Mouse (Mus musculus) midbrain, embryonic 16.5 days (tissue): ENCODE results near the gene Ap3b2. TPM values are rescaled to one million over a fixed set of nuclear protein-coding genes. Genes with fewer than 3 reads are reported as not detected.
A peak's percentile ranks its signal among the peaks of the same experiment; 100 is the strongest.

Experiments
- ATAC-seq: fragments of 200-750 bp; cut with Nextera tagmentation; 2 replicates; pipeline ENCODE4 v1.8.0; 2017; ENCODE audit warnings: moderate TSS enrichment
- H3K27ac ChIP-seq: fragments of 300-500 bp; sonication (generic); 2 replicates; pipeline ENCODE4 v1.5.1; 2014; ENCODE audit warnings: mild to moderate bottlenecking, low read length, mixed read lengths
- H3K27me3 ChIP-seq: fragments of 300-500 bp; sonication (generic); 2 replicates; pipeline ENCODE4 v1.6.1; 2014; ENCODE audit warnings: low read depth, low read length, mixed read lengths; ENCODE audit not compliant: control insufficient read depth, insufficient read depth
- H3K36me3 ChIP-seq: fragments of 300-500 bp; sonication (generic); 2 replicates; pipeline ENCODE4 v1.6.1; 2014; ENCODE audit warnings: mild to moderate bottlenecking, low read length, moderate library complexity, mixed read lengths; ENCODE audit not compliant: control insufficient read depth, insufficient read depth
- H3K4me1 ChIP-seq: fragments of 300-500 bp; sonication (generic); 2 replicates; pipeline ENCODE4 v1.6.1; 2014; ENCODE audit warnings: mild to moderate bottlenecking, low read length, mixed read lengths; ENCODE audit not compliant: control insufficient read depth, insufficient read depth
- H3K4me2 ChIP-seq: fragments of 300-500 bp; sonication (generic); 2 replicates; pipeline ENCODE4 v1.6.1; 2014; ENCODE audit warnings: mild to moderate bottlenecking, low read length, mixed read lengths
- H3K4me3 ChIP-seq: fragments of 300-500 bp; sonication (generic); 2 replicates; pipeline ENCODE4 v1.5.1; 2014; ENCODE audit warnings: low read depth, mild to moderate bottlenecking, low read length, moderate library complexity, mixed read lengths
- H3K9ac ChIP-seq: fragments of 300-500 bp; sonication (generic); 2 replicates; pipeline ENCODE4 v1.6.1; 2014; ENCODE audit warnings: low read depth, low read length, mixed read lengths
- H3K9me3 ChIP-seq: fragments of 300-500 bp; sonication (generic); replicated peaks from 2 replicates; pipeline ENCODE4 v1.6.1; 2014; ENCODE audit warnings: mild to moderate bottlenecking, low read length, mixed read lengths; ENCODE audit not compliant: control insufficient read depth, poor library complexity, severe bottlenecking
- WGBS: fragments of 180-500 bp; shearing (Covaris S2); extraction: QIAGEN DNeasy Blood & Tissue Kit; methylation state at CpG from one replicate; pipeline ENCODE4 v1.1.7; 2014; 5-methylcytosine and 5-hydroxymethylcytosine counted together
- microRNA counts: library from miRNA; unstranded; fragments of <30 nt; microRNA quantifications from one replicate; lab custom pipeline; 2016
- polyA plus RNA-seq: library from polyadenylated mRNA; unstranded; fragments of >200 nt; fragmentation: Nextera tagmentation; extraction: Ambion mirVana; gene quantifications from 2 replicates; pipeline ENCODE4 v1.2.1, GENCODE M21; 2015

Gene Ap3b2
- polyA plus RNA-seq, 1 experiment from 2014 or later = 161 TPM

DNA sequence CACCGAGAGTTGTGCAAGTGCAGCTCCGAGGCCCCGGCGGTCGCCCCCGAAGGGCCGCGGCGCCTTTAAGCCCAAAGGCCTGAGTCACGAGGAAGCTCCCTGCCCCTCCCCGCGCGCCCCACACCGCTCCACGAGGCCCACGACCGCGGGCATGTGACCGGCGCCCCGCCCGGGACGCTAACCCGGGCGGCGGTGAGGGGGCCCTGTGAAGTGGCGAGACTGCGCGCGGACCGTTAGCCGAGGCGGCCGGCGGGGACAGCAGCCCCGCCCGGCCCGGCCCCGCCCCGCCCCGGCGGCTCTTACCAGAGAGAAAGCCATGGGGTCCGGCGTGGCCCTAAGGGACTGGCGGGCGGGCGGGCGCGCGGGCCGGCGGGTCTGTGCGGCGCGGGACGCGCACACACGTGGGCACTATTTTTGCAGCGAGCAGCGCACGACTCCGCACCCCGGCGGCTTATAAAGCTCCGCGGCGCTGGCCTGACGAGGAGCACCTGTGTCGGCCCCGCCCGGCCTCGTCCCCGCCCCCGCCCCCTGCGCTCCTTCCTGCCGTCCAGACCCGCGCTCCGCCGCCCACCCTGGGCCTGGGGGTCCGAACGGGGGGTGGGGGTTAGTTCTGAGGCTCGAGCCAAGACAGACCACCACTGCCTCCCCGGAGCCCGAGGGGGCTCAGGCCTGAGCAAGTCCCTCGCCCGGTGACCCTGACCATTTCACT lies 39.2 kb downstream of the Ap3b2 start:
- Histone ChIP-seq H3K4me1 (peaks cover 26% of the 10 kb centered on the region), H3K4me2 (peak overlapping the region; percentile 95), H3K27me3 (peaks cover 49% of the 10 kb centered on the region), H3K9me3 (no peaks in the 10 kb centered on the region), H3K9ac (peak overlapping the region; percentile 65), H3K4me3 (peak overlapping the region; percentile 63), H3K36me3 (no peaks in the 10 kb centered on the region), H3K27ac (no peak overlapping the region)
- WGBS = 2% methylated on average over 55 of the region's 87 CpGs
- peak; percentile 65 for ATAC-seq

DNA sequence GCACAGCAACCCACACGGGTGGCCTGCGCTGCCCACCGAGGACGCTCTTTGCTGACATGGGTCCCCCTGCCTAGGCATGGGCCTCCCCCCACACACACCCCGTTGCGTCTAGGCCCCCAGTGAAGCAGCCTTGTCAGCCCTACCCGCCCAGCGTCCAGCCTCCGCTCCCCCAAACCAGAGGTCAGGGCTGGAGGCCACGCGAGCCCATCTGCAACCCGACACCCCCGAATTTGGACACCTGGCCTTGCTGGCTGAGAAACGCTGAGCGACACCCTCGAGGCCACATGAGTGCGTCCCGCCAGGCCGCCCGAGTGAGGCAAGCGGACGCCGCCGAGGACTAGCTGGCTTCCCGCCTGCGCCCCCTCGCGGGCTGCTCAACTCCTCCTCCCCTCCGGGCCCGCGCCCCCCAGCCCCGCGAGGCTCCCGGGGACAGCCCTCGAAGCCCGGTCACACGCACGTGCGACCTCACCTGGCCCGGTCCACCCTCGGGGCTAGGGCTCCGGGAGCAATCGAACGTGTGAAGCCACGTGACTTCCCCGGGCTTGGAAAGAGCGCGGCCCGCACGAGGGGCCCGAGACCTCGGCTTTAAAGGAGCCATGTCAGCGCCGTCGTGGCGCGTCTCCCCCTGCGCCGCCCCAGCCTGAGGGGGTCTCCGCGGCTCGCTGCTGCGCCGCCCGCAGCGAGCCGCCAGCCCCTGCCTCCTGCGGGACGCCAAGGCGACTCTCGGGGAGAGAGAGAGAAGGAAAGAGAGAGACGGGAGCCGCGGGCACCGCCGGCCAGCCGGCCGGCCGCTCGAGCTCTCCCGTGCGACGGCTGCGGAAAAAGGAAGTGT lies 40.1 kb downstream of the Ap3b2 start:
- Histone ChIP-seq H3K4me3 (peak overlapping the region; percentile 63), H3K4me1 (peaks cover 26% of the 10 kb centered on the region), H3K27ac (no peak overlapping the region), H3K9me3 (no peaks in the 10 kb centered on the region), H3K36me3 (no peaks in the 10 kb centered on the region), H3K9ac (peak overlapping the region; percentile 65; the same call in 1 of the 2 replicates), H3K27me3 (peaks cover 49% of the 10 kb centered on the region), H3K4me2 (peak overlapping the region; percentile 95)
- WGBS = 2% methylated on average over 63 of the region's 84 CpGs
- ATAC-seq = peak; percentile 41

DNA sequence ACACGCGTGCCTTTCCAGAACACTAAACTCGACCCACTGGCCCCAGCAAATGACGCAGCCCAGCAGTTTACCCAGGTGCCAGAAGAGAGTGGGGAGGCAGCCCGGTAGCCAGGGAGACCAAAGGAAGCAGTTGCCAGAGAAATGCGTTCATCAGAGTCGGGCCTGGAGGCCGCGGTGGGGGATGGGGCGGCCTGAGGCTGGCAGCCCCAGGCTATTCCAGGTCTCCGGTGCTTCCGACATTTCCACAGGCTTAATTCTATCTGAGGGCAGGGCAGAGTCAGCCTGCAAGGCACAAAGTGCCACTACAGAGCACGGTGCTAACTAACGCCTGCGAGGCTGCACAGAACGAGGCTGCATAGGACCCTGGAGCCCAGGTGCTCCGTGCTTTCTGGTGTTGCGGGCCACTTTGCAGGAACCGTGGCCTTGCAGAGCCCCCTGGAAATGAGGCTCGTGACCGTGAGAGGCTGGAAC lies 40.7 kb downstream of the Ap3b2 start:
- Histone ChIP-seq H3K4me2 (peak overlapping the region; percentile 95), H3K27ac (no peak overlapping the region), H3K9me3 (no peaks in the 10 kb centered on the region), H3K27me3 (peaks cover 46% of the 10 kb centered on the region), H3K9ac (0 out of 2 replicates have a peak overlapping the region, but pooled peaks have one; percentile 34), H3K36me3 (no peaks in the 10 kb centered on the region), H3K4me1 (peaks cover 26% of the 10 kb centered on the region), H3K4me3 (peak overlapping the region; percentile 63)
- ATAC-seq = peak; percentile 61
- WGBS = 3% methylated on average over 21 of the region's 21 CpGs

MicroRNA genes within 50 kb of the gene (microRNA counts, 519-probe panel; counts per million panel counts)
- microRNA mmu-miR-1839-3p (lab: Ali Mortazavi, UCI) (2,046 counts per million, percentile 51 among the panel's probes with 10 or more counts), microRNA mmu-miR-1839-5p (lab: Ali Mortazavi, UCI) (2,873 counts per million, percentile 85 among the panel's probes with 10 or more counts)

Other genes with a start within 250 kb of the Ap3b2 start
- gene Rps17, start 148.7 kb downstream of the Ap3b2 start, polyA plus RNA-seq = 594 and 636 TPM in 2 replicates
- 3.9 and 6.6 TPM in 2 replicates for gene Cpeb1, start 38.5 kb downstream of the Ap3b2 start, polyA plus RNA-seq
- not detected in 2 replicates for gene BC048679, start 4.4 kb upstream of the Ap3b2 start, polyA plus RNA-seq
- gene Fsd2, start 73.0 kb upstream of the Ap3b2 start, polyA plus RNA-seq = 0.19 and 0.25 TPM in 2 replicates
- 4.3 TPM in 2 replicates for gene Whamm, start 77.3 kb upstream of the Ap3b2 start, polyA plus RNA-seq
- gene Homer2, start 213.6 kb upstream of the Ap3b2 start, polyA plus RNA-seq = 16.3 and 20.1 TPM in 2 replicates